Mouse (Mus musculus) activated CD4-positive, CD25-positive, alpha-beta regulatory T cell, adult 9 weeks (primary cell): ENCODE results near the gene Olfr488. TPM values are rescaled to one million over a fixed set of nuclear protein-coding genes. Genes with fewer than 3 reads are reported as not detected.

Experiments used
- polyA plus RNA-seq: library from polyadenylated mRNA; unstranded; fragments of 100-300 nt; shearing (Covaris generic); gene quantifications from one replicate; pipeline ENCODE4 v1.2.1, GENCODE M21; 2017

The Olfr488 gene
- not detected for polyA plus RNA-seq

DNA sequence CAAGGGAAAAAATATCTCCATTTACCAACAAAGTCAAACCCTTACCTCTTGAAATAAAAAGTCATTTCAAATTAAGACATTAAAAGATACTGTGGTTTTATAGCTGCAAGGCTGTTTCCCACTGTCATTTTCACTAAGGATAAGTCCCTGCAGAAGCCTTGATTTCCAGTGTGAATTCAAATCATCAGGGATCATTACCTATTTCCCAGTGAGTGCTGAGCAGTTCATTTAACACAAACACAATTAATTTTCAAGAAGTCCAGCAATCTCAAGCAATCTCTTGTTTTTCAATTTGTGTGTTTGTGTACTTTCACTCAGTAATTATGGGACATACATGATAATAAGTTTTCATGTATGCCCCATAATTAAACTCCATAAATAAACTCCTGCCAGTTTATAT lies at the start of gene Olfr488:
Gene Olfr488, minus strand, starts transcription at position 101 of the 400 bp plus-strand sequence.

DNA sequence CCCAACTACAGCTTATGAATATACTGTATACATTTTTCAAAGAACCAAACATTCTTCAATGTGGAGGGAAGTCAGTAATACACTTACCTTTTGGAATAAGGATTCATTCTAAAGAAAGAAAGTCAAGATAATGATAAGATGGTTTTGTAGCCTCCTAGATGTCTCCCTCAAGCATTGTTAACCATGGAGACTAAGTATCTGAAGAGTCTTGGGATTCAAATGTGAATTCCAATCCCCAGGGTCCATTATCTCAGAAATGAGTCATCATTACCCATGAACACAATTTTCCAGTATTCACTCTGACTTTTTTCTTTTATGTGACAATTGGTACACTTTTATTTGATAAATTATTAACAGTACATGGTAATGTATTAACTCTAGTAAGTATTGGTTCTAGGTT lies 30.7 kb upstream of the Olfr488 start, which contains the start of gene Olfr490:
Gene Olfr490, minus strand, starts transcription at position 101 of the 400 bp plus-strand sequence.

GRCm38 (mm10) chr7:108214536-108214935 lies 43.6 kb downstream of the Olfr488 start, which contains the start of gene Olfr487:
Olfr487 (minus strand) TSS chr7:108214636.

Other genes starting within 250 kb of the Olfr488 start
- gene Olfr478, start 224.4 kb downstream of the Olfr488 start, polyA plus RNA-seq = not detected
- not detected for gene Olfr479, start 207.7 kb downstream of the Olfr488 start, polyA plus RNA-seq
- gene Olfr480, start 191.0 kb downstream of the Olfr488 start, polyA plus RNA-seq = not detected
- gene Olfr481, start 178.5 kb downstream of the Olfr488 start, polyA plus RNA-seq = not detected
- not detected for gene Olfr482, start 160.8 kb downstream of the Olfr488 start, polyA plus RNA-seq
- not detected for gene Olfr483, start 157.5 kb downstream of the Olfr488 start, polyA plus RNA-seq
- not detected for gene Olfr484, start 130.9 kb downstream of the Olfr488 start, polyA plus RNA-seq
- not detected for gene Olfr485, start 98.5 kb downstream of the Olfr488 start, polyA plus RNA-seq
- not detected for gene Olfr486, start 85.6 kb downstream of the Olfr488 start, polyA plus RNA-seq
- gene Olfr487, start 43.7 kb downstream of the Olfr488 start, polyA plus RNA-seq = not detected
- gene Olfr490, start 30.6 kb upstream of the Olfr488 start, polyA plus RNA-seq = not detected
- gene Olfr491, start 55.1 kb upstream of the Olfr488 start, polyA plus RNA-seq = not detected
- gene Olfr492, start 65.3 kb upstream of the Olfr488 start, polyA plus RNA-seq = not detected
- gene Olfr493, start 88.6 kb upstream of the Olfr488 start, polyA plus RNA-seq = not detected
- gene Olfr494, start 107.0 kb upstream of the Olfr488 start, polyA plus RNA-seq = not detected
- gene Olfr495, start 134.8 kb upstream of the Olfr488 start, polyA plus RNA-seq = not detected
- not detected for gene Olfr497, start 162.1 kb upstream of the Olfr488 start, polyA plus RNA-seq
- gene Olfr498, start 207.0 kb upstream of the Olfr488 start, polyA plus RNA-seq = not detected